ENCODE assay signal across 24 mouse cellular contexts in the genomic region with DNA sequence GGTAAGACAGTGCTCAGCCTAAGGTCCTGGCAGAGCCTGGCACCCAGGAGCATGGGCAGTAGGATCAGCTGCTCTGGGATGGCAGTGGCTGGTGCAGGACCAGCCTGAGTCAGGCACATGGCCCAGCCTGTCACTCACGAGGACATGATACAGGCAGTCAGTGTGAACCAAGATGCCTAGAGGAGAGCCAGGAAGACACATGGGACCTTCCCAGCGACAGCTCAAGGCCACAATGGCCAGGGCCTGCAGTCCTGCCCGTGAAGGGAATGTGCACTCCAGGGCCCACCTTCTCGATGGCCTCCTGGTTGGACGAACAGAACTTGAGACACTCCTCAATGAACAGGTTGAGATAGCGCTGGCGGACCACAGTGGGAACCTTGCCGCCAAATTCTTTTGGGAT. TPM values are rescaled to one million over a fixed set of nuclear protein-coding genes. Genes with fewer than 3 reads are reported as not detected.
"Had no signal": no experiment of that assay in that cellular context is flagged by ENCODE, and none has a peak within 500 bp of the region (broad histone marks: within the 10 kb centered on the region; RNA-seq: fewer than 3 reads in every experiment).

No protein-coding gene starts in this region.

- H3K4me2 ChIP-seq: lung, embryonic 14.5 days; midbrain, embryonic 12.5 days; neural tube, embryonic 13.5 days; neural tube, embryonic 15.5 days had no signal

- H3K4me3 ChIP-seq: midbrain, embryonic 10.5 days; midbrain, embryonic 12.5 days; myocyte; neural tube, embryonic 13.5 days; neural tube, embryonic 15.5 days had no signal

- DNase-seq: lung, adult 18-20 months; lung, embryonic 14.5 days; lung, postnatal 10 days; lung, postnatal 4 days; midbrain, embryonic 14.5 days; retina, postnatal 1 day; right cerebral cortex, adult 18-20 months; right cerebral cortex, postnatal 25 days; right cerebral cortex, postnatal 4 days; spleen, adult 18-20 months; thymus, adult 18-20 months; thymus, postnatal 14 days; thymus, postnatal 36 days had no signal

- H3K9ac ChIP-seq: lung, embryonic 14.5 days; midbrain, embryonic 12.5 days; neural tube, embryonic 13.5 days; neural tube, embryonic 15.5 days had no signal

- H3K9me3 ChIP-seq: midbrain, embryonic 10.5 days; midbrain, embryonic 12.5 days; neural tube, embryonic 13.5 days; neural tube, embryonic 15.5 days had no signal

- ATAC-seq: midbrain, embryonic 16.5 days had no signal

- H3K4me1 ChIP-seq: midbrain, embryonic 12.5 days had no signal

- H3K27me3 ChIP-seq: midbrain, embryonic 12.5 days; neural tube, embryonic 13.5 days; neural tube, embryonic 15.5 days had no signal

- H3K27ac ChIP-seq: midbrain, embryonic 10.5 days; midbrain, embryonic 12.5 days; neural tube, embryonic 13.5 days; neural tube, embryonic 15.5 days had no signal

RNA-seq across cellular contexts. Expression of a gene that starts 6.7 kb away (rescaled TPM):
- total RNA-seq: megakaryocyte, adult 5-6 weeks; megakaryocyte-erythroid progenitor cell, adult 5-6 weeks had no signal
- polyA plus RNA-seq: small intestine, adult 2 months; thymus, postnatal 0 days had no signal

RNA-seq across cellular contexts. Expression of a gene that starts 51.0 kb away (rescaled TPM):
- total RNA-seq: megakaryocyte, adult 5-6 weeks; megakaryocyte-erythroid progenitor cell, adult 5-6 weeks had no signal
- polyA plus RNA-seq: lung, embryonic 14.5 days; lung, embryonic 16.5 days; myocyte; thymus, postnatal 0 days had no signal
